Mouse (Mus musculus): ENCODE data around the gene Hck. TPM values are rescaled to one million over a fixed set of nuclear protein-coding genes. Genes with fewer than 3 reads are reported as not detected.
A peak's percentile ranks its signal among the peaks of the same experiment; 100 is the strongest.

Gene Hck
- total RNA-seq, 1 experiment, result 29.3 TPM

- peak; percentile 45 for DNase-seq (ENCODE audit: low read depth, low spot score)
- peaks cover 0 to 5% of the 10 kb centered on the region in 2 experiments; a peak in 1 of 4 replicates for H3K4me1 ChIP-seq (ENCODE audit: control insufficient read depth in 2 of 2, insufficient read depth in 2 of 2, low read length in 2 of 2, poor library complexity in 1 of 2)
- TF ChIP-seq ZNF384 (IDR thresholded peaks at IDR 0.05; ENCODE audit: low read depth, low read length) (no peak), MAFK (IDR thresholded peaks at IDR 0.05; ENCODE audit: insufficient read depth, low read depth, low read length) (no peak), HCFC1 (IDR thresholded peaks at IDR 0.05; ENCODE audit: borderline replicate concordance, insufficient read depth, low read length) (no peak), CHD2 (IDR thresholded peaks at IDR 0.05; ENCODE audit: low read depth, low read length) (no peak)
- no peak overlapping the region for H3K27ac ChIP-seq (ENCODE audit: insufficient read depth, low read depth, low read length, poor library complexity, severe bottlenecking)
- H3K4me3 ChIP-seq (ENCODE audit: insufficient read depth in 1 of 2, low read depth in 1 of 2, low read length in 2 of 2, poor library complexity in 1 of 2, severe bottlenecking in 1 of 2), result no peak overlapping the region
- H3K9me3 ChIP-seq (ENCODE audit: control insufficient read depth, insufficient read depth, low read depth, low read length), result no peaks in the 10 kb centered on the region
- H3K9ac ChIP-seq (ENCODE audit: insufficient read depth, low read depth, low read length, poor library complexity, severe bottlenecking), result no peak overlapping the region
- H3K36me3 ChIP-seq (ENCODE audit: control insufficient read depth, insufficient read depth, low read length, poor library complexity, severe bottlenecking), result peaks cover 11% of the 10 kb centered on the region
- in situ Hi-C loops (cut with MboI; ENCODE audit: low sequenced_read_pairs in 2 of 2, unreplicated experiment in 2 of 2), result loop anchor here (10.0 to 25.0 kb wide), 2 partner anchors 228 to 230 kb away; partner anchors contain the start of gene Mylk2 (in 2 of the 2)
Observed at GRCm38 (mm10) chr2:153142620-153143199, 34.4 kb downstream of the Hck start.

GRCm38 (mm10) chr2:153145346-153145745 is 37.1 kb downstream of the Hck start:
- TF ChIP-seq HCFC1 (IDR thresholded peaks at IDR 0.05; ENCODE audit: borderline replicate concordance, insufficient read depth, low read length) (no peak), CHD2 (IDR thresholded peaks at IDR 0.05; ENCODE audit: low read depth, low read length) (no peak), ZNF384 (IDR thresholded peaks at IDR 0.05; ENCODE audit: low read depth, low read length) (no peak), ZC3H11A (IDR thresholded peaks at IDR 0.05; ENCODE audit: borderline replicate concordance, low read depth, low read length) (no peak), MAFK (IDR thresholded peaks at IDR 0.05; ENCODE audit: insufficient read depth, low read depth, low read length) (no peak)
- Histone ChIP-seq H3K9me3 (ENCODE audit: control insufficient read depth, insufficient read depth, low read depth, low read length) (no peaks in the 10 kb centered on the region), H3K4me1 (ENCODE audit: control insufficient read depth in 2 of 2, insufficient read depth in 2 of 2, low read length in 2 of 2, poor library complexity in 1 of 2) (no peaks in the 10 kb centered on the region), H3K36me3 (ENCODE audit: control insufficient read depth, insufficient read depth, low read length, poor library complexity, severe bottlenecking) (peaks cover 17% of the 10 kb centered on the region), H3K9ac (ENCODE audit: insufficient read depth, low read depth, low read length, poor library complexity, severe bottlenecking) (no peak overlapping the region), H3K4me3 (ENCODE audit: insufficient read depth in 1 of 2, low read depth in 1 of 2, low read length in 2 of 2, poor library complexity in 1 of 2, severe bottlenecking in 1 of 2) (no peak overlapping the region), H3K27ac (ENCODE audit: insufficient read depth, low read depth, low read length, poor library complexity, severe bottlenecking) (no peak overlapping the region)
- DNase-seq (ENCODE audit: low read depth, low spot score), result no peak
- in situ Hi-C loops (cut with MboI; ENCODE audit: low sequenced_read_pairs in 2 of 2, unreplicated experiment in 2 of 2), result loop anchor here (10.0 to 25.0 kb wide), 2 partner anchors 231 to 233 kb away; partner anchors contain the start of gene Mylk2 (in 2 of the 2)

GRCm38 (mm10) chr2:153147236-153147635 is 39.0 kb downstream of the Hck start:
- Histone ChIP-seq H3K4me1 (ENCODE audit: control insufficient read depth in 2 of 2, insufficient read depth in 2 of 2, low read length in 2 of 2, poor library complexity in 1 of 2) (no peaks in the 10 kb centered on the region), H3K36me3 (ENCODE audit: control insufficient read depth, insufficient read depth, low read length, poor library complexity, severe bottlenecking) (peaks cover 19% of the 10 kb centered on the region), H3K9me3 (ENCODE audit: control insufficient read depth, insufficient read depth, low read depth, low read length) (no peaks in the 10 kb centered on the region), H3K4me3 (ENCODE audit: insufficient read depth in 1 of 2, low read depth in 1 of 2, low read length in 2 of 2, poor library complexity in 1 of 2, severe bottlenecking in 1 of 2) (no peak overlapping the region), H3K9ac (ENCODE audit: insufficient read depth, low read depth, low read length, poor library complexity, severe bottlenecking) (no peak overlapping the region), H3K27ac (ENCODE audit: insufficient read depth, low read depth, low read length, poor library complexity, severe bottlenecking) (no peak overlapping the region)
- TF ChIP-seq MAFK (IDR thresholded peaks at IDR 0.05; ENCODE audit: insufficient read depth, low read depth, low read length) (no peak), ZC3H11A (IDR thresholded peaks at IDR 0.05; ENCODE audit: borderline replicate concordance, low read depth, low read length) (no peak), HCFC1 (IDR thresholded peaks at IDR 0.05; ENCODE audit: borderline replicate concordance, insufficient read depth, low read length) (no peak), ZNF384 (IDR thresholded peaks at IDR 0.05; ENCODE audit: low read depth, low read length) (no peak), CHD2 (IDR thresholded peaks at IDR 0.05; ENCODE audit: low read depth, low read length) (no peak)
- no peak for DNase-seq (ENCODE audit: low read depth, low spot score)
- in situ Hi-C loops (cut with MboI; ENCODE audit: low sequenced_read_pairs in 2 of 2, unreplicated experiment in 2 of 2), result loop anchor here (10.0 to 25.0 kb wide), 2 partner anchors 232 to 235 kb away; partner anchors contain the start of gene Mylk2 (in 2 of the 2)

- Histone ChIP-seq H3K4me3 (ENCODE audit: insufficient read depth in 1 of 2, low read depth in 1 of 2, low read length in 2 of 2, poor library complexity in 1 of 2, severe bottlenecking in 1 of 2) (no peak overlapping the region), H3K4me1 (ENCODE audit: control insufficient read depth in 2 of 2, insufficient read depth in 2 of 2, low read length in 2 of 2, poor library complexity in 1 of 2) (no peaks in the 10 kb centered on the region), H3K27ac (ENCODE audit: insufficient read depth, low read depth, low read length, poor library complexity, severe bottlenecking) (no peak overlapping the region), H3K9ac (ENCODE audit: insufficient read depth, low read depth, low read length, poor library complexity, severe bottlenecking) (no peak overlapping the region), H3K36me3 (ENCODE audit: control insufficient read depth, insufficient read depth, low read length, poor library complexity, severe bottlenecking) (peaks cover 19% of the 10 kb centered on the region), H3K9me3 (ENCODE audit: control insufficient read depth, insufficient read depth, low read depth, low read length) (no peaks in the 10 kb centered on the region)
- DNase-seq (ENCODE audit: low read depth, low spot score), result peak; percentile 51
- in situ Hi-C loops (cut with MboI; ENCODE audit: low sequenced_read_pairs in 2 of 2, unreplicated experiment in 2 of 2), result loop anchor here (10.0 to 25.0 kb wide), 2 partner anchors 233 to 235 kb away; partner anchors contain the start of gene Mylk2 (in 2 of the 2)
- TF ChIP-seq HCFC1 (IDR thresholded peaks at IDR 0.05; ENCODE audit: borderline replicate concordance, insufficient read depth, low read length) (no peak), ZNF384 (IDR thresholded peaks at IDR 0.05; ENCODE audit: low read depth, low read length) (no peak), CHD2 (IDR thresholded peaks at IDR 0.05; ENCODE audit: low read depth, low read length) (no peak), ZC3H11A (IDR thresholded peaks at IDR 0.05; ENCODE audit: borderline replicate concordance, low read depth, low read length) (0 out of 2 replicates have a peak, but pooled peaks have one; percentile 35), MAFK (IDR thresholded peaks at IDR 0.05; ENCODE audit: insufficient read depth, low read depth, low read length) (no peak)
Observed at GRCm38 (mm10) chr2:153147715-153148114, 39.4 kb downstream of the Hck start.

Measured in ES-E14 (cell line).